Mouse (Mus musculus): Measurements from ENCODE around the gene Rgs6. TPM values are rescaled to one million over a fixed set of nuclear protein-coding genes. Genes with fewer than 3 reads are reported as not detected.

The Rgs6 gene
- polyA plus RNA-seq, 1 experiment from 2014 or later, result 0.92 TPM

- Histone ChIP-seq H3K27ac (ENCODE audit: low read depth, low read length) (no peak overlapping the region), H3K4me3 (ENCODE audit: low read length) (no peak overlapping the region), H3K36me3 (ENCODE audit: control insufficient read depth, insufficient read depth, low read length) (no peaks in the 10 kb centered on the region), H3K4me2 (replicated peaks; ENCODE audit: low read depth, low read length) (no peak overlapping the region), H3K9ac (ENCODE audit: low read depth, low read length) (no peak overlapping the region), H3K27me3 (ENCODE audit: control insufficient read depth, insufficient read depth, low read length) (no peaks in the 10 kb centered on the region), H3K9me3 (ENCODE audit: control insufficient read depth, low read length) (no peaks in the 10 kb centered on the region), H3K4me1 (ENCODE audit: control insufficient read depth, insufficient read depth, low read length) (no peaks in the 10 kb centered on the region)
- ATAC-seq (ENCODE audit: low FRiP score, low TSS enrichment), result no peak
- 35% methylated on average over 6 of the region's 6 CpGs for WGBS
Observed at GRCm38 (mm10) chr12:82756756-82757155, 168.7 kb downstream of the Rgs6 start.

GRCm38 (mm10) chr12:82757367-82757766 lies 169.3 kb downstream of the Rgs6 start:
- Histone ChIP-seq H3K27me3 (ENCODE audit: control insufficient read depth, insufficient read depth, low read length) (no peaks in the 10 kb centered on the region), H3K9ac (ENCODE audit: low read depth, low read length) (no peak overlapping the region), H3K27ac (ENCODE audit: low read depth, low read length) (no peak overlapping the region), H3K4me3 (ENCODE audit: low read length) (no peak overlapping the region), H3K36me3 (ENCODE audit: control insufficient read depth, insufficient read depth, low read length) (no peaks in the 10 kb centered on the region), H3K9me3 (ENCODE audit: control insufficient read depth, low read length) (no peaks in the 10 kb centered on the region), H3K4me1 (ENCODE audit: control insufficient read depth, insufficient read depth, low read length) (no peaks in the 10 kb centered on the region), H3K4me2 (replicated peaks; ENCODE audit: low read depth, low read length) (no peak overlapping the region)
- ATAC-seq (ENCODE audit: low FRiP score, low TSS enrichment), result no peak
- 59% methylated on average over 1 of the region's 1 CpGs for WGBS

- Histone ChIP-seq H3K4me2 (replicated peaks; ENCODE audit: low read depth, low read length) (no peak overlapping the region), H3K4me1 (ENCODE audit: control insufficient read depth, insufficient read depth, low read length) (no peaks in the 10 kb centered on the region), H3K27me3 (ENCODE audit: control insufficient read depth, insufficient read depth, low read length) (no peaks in the 10 kb centered on the region), H3K4me3 (ENCODE audit: low read length) (no peak overlapping the region), H3K36me3 (ENCODE audit: control insufficient read depth, insufficient read depth, low read length) (no peaks in the 10 kb centered on the region), H3K9ac (ENCODE audit: low read depth, low read length) (no peak overlapping the region), H3K9me3 (ENCODE audit: control insufficient read depth, low read length) (no peaks in the 10 kb centered on the region), H3K27ac (ENCODE audit: low read depth, low read length) (no peak overlapping the region)
- ATAC-seq (ENCODE audit: low FRiP score, low TSS enrichment), result no peak
- 90% methylated on average over 2 of the region's 2 CpGs for WGBS
Observed at GRCm38 (mm10) chr12:82762046-82762445, 174.0 kb downstream of the Rgs6 start.

- Histone ChIP-seq H3K36me3 (ENCODE audit: control insufficient read depth, insufficient read depth, low read length) (no peaks in the 10 kb centered on the region), H3K9ac (ENCODE audit: low read depth, low read length) (no peak overlapping the region), H3K27me3 (ENCODE audit: control insufficient read depth, insufficient read depth, low read length) (no peaks in the 10 kb centered on the region), H3K4me3 (ENCODE audit: low read length) (no peak overlapping the region), H3K27ac (ENCODE audit: low read depth, low read length) (no peak overlapping the region), H3K9me3 (ENCODE audit: control insufficient read depth, low read length) (no peaks in the 10 kb centered on the region), H3K4me1 (ENCODE audit: control insufficient read depth, insufficient read depth, low read length) (no peaks in the 10 kb centered on the region), H3K4me2 (replicated peaks; ENCODE audit: low read depth, low read length) (no peak overlapping the region)
- 81% methylated on average over 3 of the region's 3 CpGs for WGBS
- no peak for ATAC-seq (ENCODE audit: low FRiP score, low TSS enrichment)
Observed at GRCm38 (mm10) chr12:82768726-82769125, 180.6 kb downstream of the Rgs6 start.

GRCm38 (mm10) chr12:82772215-82772614 lies 184.1 kb downstream of the Rgs6 start:
- H3K27ac ChIP-seq (ENCODE audit: low read depth, low read length), result no peak overlapping the region
- H3K4me2 ChIP-seq (replicated peaks; ENCODE audit: low read depth, low read length), result no peak overlapping the region
- no peak overlapping the region for H3K9ac ChIP-seq (ENCODE audit: low read depth, low read length)
- no peak for ATAC-seq (ENCODE audit: low FRiP score, low TSS enrichment)
- H3K4me1 ChIP-seq (ENCODE audit: control insufficient read depth, insufficient read depth, low read length), result no peaks in the 10 kb centered on the region
- H3K9me3 ChIP-seq (ENCODE audit: control insufficient read depth, low read length), result no peaks in the 10 kb centered on the region
- no peak overlapping the region for H3K4me3 ChIP-seq (ENCODE audit: low read length)
- no peaks in the 10 kb centered on the region for H3K27me3 ChIP-seq (ENCODE audit: control insufficient read depth, insufficient read depth, low read length)
- no peaks in the 10 kb centered on the region for H3K36me3 ChIP-seq (ENCODE audit: control insufficient read depth, insufficient read depth, low read length)
- WGBS, result 80% methylated on average over 2 of the region's 2 CpGs

- ATAC-seq (ENCODE audit: low FRiP score, low TSS enrichment), result no peak
- no peak overlapping the region for H3K4me3 ChIP-seq (ENCODE audit: low read length)
- H3K27me3 ChIP-seq (ENCODE audit: control insufficient read depth, insufficient read depth, low read length), result no peaks in the 10 kb centered on the region
- no peaks in the 10 kb centered on the region for H3K36me3 ChIP-seq (ENCODE audit: control insufficient read depth, insufficient read depth, low read length)
- WGBS, result 91% methylated on average over 7 of the region's 7 CpGs
- no peak overlapping the region for H3K4me2 ChIP-seq (replicated peaks; ENCODE audit: low read depth, low read length)
- no peaks in the 10 kb centered on the region for H3K4me1 ChIP-seq (ENCODE audit: control insufficient read depth, insufficient read depth, low read length)
- no peaks in the 10 kb centered on the region for H3K9me3 ChIP-seq (ENCODE audit: control insufficient read depth, low read length)
- no peak overlapping the region for H3K27ac ChIP-seq (ENCODE audit: low read depth, low read length)
- no peak overlapping the region for H3K9ac ChIP-seq (ENCODE audit: low read depth, low read length)
Observed at GRCm38 (mm10) chr12:82774576-82774975, 186.5 kb downstream of the Rgs6 start.

- no peak overlapping the region for H3K9ac ChIP-seq (ENCODE audit: low read depth, low read length)
- H3K4me3 ChIP-seq (ENCODE audit: low read length), result no peak overlapping the region
- no peaks in the 10 kb centered on the region for H3K27me3 ChIP-seq (ENCODE audit: control insufficient read depth, insufficient read depth, low read length)
- no peak for ATAC-seq (ENCODE audit: low FRiP score, low TSS enrichment)
- H3K27ac ChIP-seq (ENCODE audit: low read depth, low read length), result no peak overlapping the region
- no peak overlapping the region for H3K4me2 ChIP-seq (replicated peaks; ENCODE audit: low read depth, low read length)
- 88% methylated on average over 4 of the region's 4 CpGs for WGBS
- H3K36me3 ChIP-seq (ENCODE audit: control insufficient read depth, insufficient read depth, low read length), result no peaks in the 10 kb centered on the region
- H3K4me1 ChIP-seq (ENCODE audit: control insufficient read depth, insufficient read depth, low read length), result no peaks in the 10 kb centered on the region
- no peaks in the 10 kb centered on the region for H3K9me3 ChIP-seq (ENCODE audit: control insufficient read depth, low read length)
Observed at GRCm38 (mm10) chr12:82776686-82777085, 188.6 kb downstream of the Rgs6 start.

- Histone ChIP-seq H3K9ac (ENCODE audit: low read depth, low read length) (no peak overlapping the region), H3K36me3 (ENCODE audit: control insufficient read depth, insufficient read depth, low read length) (no peaks in the 10 kb centered on the region), H3K4me3 (ENCODE audit: low read length) (no peak overlapping the region), H3K27me3 (ENCODE audit: control insufficient read depth, insufficient read depth, low read length) (no peaks in the 10 kb centered on the region), H3K4me2 (replicated peaks; ENCODE audit: low read depth, low read length) (no peak overlapping the region), H3K9me3 (ENCODE audit: control insufficient read depth, low read length) (no peaks in the 10 kb centered on the region), H3K27ac (ENCODE audit: low read depth, low read length) (no peak overlapping the region), H3K4me1 (ENCODE audit: control insufficient read depth, insufficient read depth, low read length) (no peaks in the 10 kb centered on the region)
- no peak for ATAC-seq (ENCODE audit: low FRiP score, low TSS enrichment)
- WGBS, result 96% methylated on average over 5 of the region's 5 CpGs
Observed at GRCm38 (mm10) chr12:82780936-82781335, 192.8 kb downstream of the Rgs6 start.

GRCm38 (mm10) chr12:82781414-82781813 lies 193.3 kb downstream of the Rgs6 start:
- no peak overlapping the region for H3K9ac ChIP-seq (ENCODE audit: low read depth, low read length)
- no peaks in the 10 kb centered on the region for H3K27me3 ChIP-seq (ENCODE audit: control insufficient read depth, insufficient read depth, low read length)
- no peaks in the 10 kb centered on the region for H3K9me3 ChIP-seq (ENCODE audit: control insufficient read depth, low read length)
- H3K4me1 ChIP-seq (ENCODE audit: control insufficient read depth, insufficient read depth, low read length), result no peaks in the 10 kb centered on the region
- no peak for ATAC-seq (ENCODE audit: low FRiP score, low TSS enrichment)
- H3K27ac ChIP-seq (ENCODE audit: low read depth, low read length), result no peak overlapping the region
- H3K4me3 ChIP-seq (ENCODE audit: low read length), result no peak overlapping the region
- WGBS, result 69% methylated on average over 5 of the region's 5 CpGs
- no peak overlapping the region for H3K4me2 ChIP-seq (replicated peaks; ENCODE audit: low read depth, low read length)
- H3K36me3 ChIP-seq (ENCODE audit: control insufficient read depth, insufficient read depth, low read length), result no peaks in the 10 kb centered on the region

- H3K36me3 ChIP-seq (ENCODE audit: control insufficient read depth, insufficient read depth, low read length), result no peaks in the 10 kb centered on the region
- H3K4me2 ChIP-seq (replicated peaks; ENCODE audit: low read depth, low read length), result no peak overlapping the region
- no peaks in the 10 kb centered on the region for H3K27me3 ChIP-seq (ENCODE audit: control insufficient read depth, insufficient read depth, low read length)
- H3K4me3 ChIP-seq (ENCODE audit: low read length), result no peak overlapping the region
- no peaks in the 10 kb centered on the region for H3K4me1 ChIP-seq (ENCODE audit: control insufficient read depth, insufficient read depth, low read length)
- H3K27ac ChIP-seq (ENCODE audit: low read depth, low read length), result no peak overlapping the region
- no peak overlapping the region for H3K9ac ChIP-seq (ENCODE audit: low read depth, low read length)
- no peaks in the 10 kb centered on the region for H3K9me3 ChIP-seq (ENCODE audit: control insufficient read depth, low read length)
- ATAC-seq (ENCODE audit: low FRiP score, low TSS enrichment), result no peak
- WGBS, result 92% methylated on average over 3 of the region's 3 CpGs
Observed at GRCm38 (mm10) chr12:82792122-82792521, 204.0 kb downstream of the Rgs6 start.

Data from kidney, embryonic 14.5 days (tissue).